Mouse (Mus musculus) midbrain, postnatal 0 days (tissue): Measurements from ENCODE around the gene Fbxl8. TPM values are rescaled to one million over a fixed set of nuclear protein-coding genes. Genes with fewer than 3 reads are reported as not detected.

Experiments used
- ATAC-seq: fragments of 200-750 bp; cut with Nextera tagmentation; 2 replicates; pipeline ENCODE4 v1.8.0; 2017; ENCODE audit warnings: moderate number of reproducible peaks, mild to moderate bottlenecking, moderate TSS enrichment, moderate library complexity; ENCODE audit not compliant: low FRiP score
- DNase-seq: peaks from one replicate; pipeline ENCODE4 v3.0.0-alpha.2; 2015; ENCODE audit warnings: low spot score
- H3K27ac ChIP-seq: fragments of 300-500 bp; sonication (generic); 2 replicates; pipeline ENCODE4 v1.5.1; 2014; ENCODE audit warnings: low read depth, mild to moderate bottlenecking, low read length, mixed read lengths
- H3K27me3 ChIP-seq: fragments of 300-500 bp; sonication (generic); 2 replicates; pipeline ENCODE4 v1.6.1; 2014; ENCODE audit warnings: low read length, control low read depth, mixed read lengths; ENCODE audit not compliant: insufficient read depth
- H3K36me3 ChIP-seq: fragments of 300-500 bp; sonication (generic); 2 replicates; pipeline ENCODE4 v1.6.1; 2014; ENCODE audit warnings: low read length, control low read depth, mixed read lengths; ENCODE audit not compliant: insufficient read depth
- H3K4me1 ChIP-seq: fragments of 300-500 bp; sonication (generic); 2 replicates; pipeline ENCODE4 v1.6.1; 2014; ENCODE audit warnings: mild to moderate bottlenecking, control low read depth, antibody characterized with exemption, low read length, mixed read lengths; ENCODE audit not compliant: insufficient read depth
- H3K4me2 ChIP-seq: fragments of 300-500 bp; sonication (generic); 2 replicates; pipeline ENCODE4 v1.6.1; 2014; ENCODE audit warnings: low read depth, mild to moderate bottlenecking, low read length, mixed read lengths; ENCODE audit not compliant: poor library complexity, severe bottlenecking
- H3K4me3 ChIP-seq: fragments of 300-500 bp; sonication (generic); 2 replicates; pipeline ENCODE4 v1.5.1; 2014; ENCODE audit warnings: low read depth, mild to moderate bottlenecking, low read length, moderate library complexity
- H3K9ac ChIP-seq: fragments of 300-500 bp; sonication (generic); replicated peaks from 2 replicates; pipeline ENCODE4 v1.6.1; 2014; ENCODE audit warnings: mild to moderate bottlenecking, low read length, moderate library complexity, mixed read lengths; ENCODE audit not compliant: poor library complexity, severe bottlenecking
- H3K9me3 ChIP-seq: fragments of 300-500 bp; sonication (generic); 2 replicates; pipeline ENCODE4 v1.6.1; 2016; ENCODE audit warnings: low read length, control low read depth
- CTCF ChIP-seq: IDR thresholded peaks from 2 replicates; pipeline ENCODE4 v1.5.1; 2016; ENCODE audit warnings: antibody characterized with exemption, mild to moderate bottlenecking
- WGBS: fragments of 180-500 bp; shearing (Covaris S2); extraction: QIAGEN DNeasy Blood & Tissue Kit; methylation state at CpG from one replicate; pipeline ENCODE4 v1.1.7; 2014; 5-methylcytosine and 5-hydroxymethylcytosine counted together
- polyA plus RNA-seq: library from polyadenylated mRNA; unstranded; fragments of >200 nt; fragmentation: Nextera tagmentation; extraction: Ambion mirVana; gene quantifications from 2 replicates; pipeline ENCODE4 v1.2.1, GENCODE M21; 2015
- total RNA-seq: library from RNA; depleted of rRNA; stranded (reverse); fragments of >200 nt; gene quantifications from 2 replicates; pipeline ENCODE4 v1.2.3, GENCODE M21; 2014

Gene Fbxl8
- total and polyA plus RNA-seq, 2 experiments from 2014 or later: 0.77 to 0.83 TPM

GRCm38 (mm10) chr8:105282239-105282638 lies 17.8 kb downstream of the Fbxl8 start:
- Histone ChIP-seq H3K27ac (no peak overlapping the region), H3K9me3 (no peaks in the 10 kb centered on the region), H3K4me2 (no peak overlapping the region), H3K4me3 (no peak overlapping the region), H3K36me3 (peaks cover 37% of the 10 kb centered on the region), H3K9ac (no peak overlapping the region), H3K27me3 (no peaks in the 10 kb centered on the region), H3K4me1 (peaks cover 11% of the 10 kb centered on the region)
- ATAC-seq (no peak), DNase-seq (no peak)
- TF ChIP-seq CTCF: no peak
- WGBS: 93% methylated on average over 4 of the region's 4 CpGs

- ATAC-seq: no peak
These were observed 18.6 kb downstream of the Fbxl8 start for GRCm38 (mm10) chr8:105283074-105283473.

GRCm38 (mm10) chr8:105285514-105285913 lies 21.1 kb downstream of the Fbxl8 start:
- ATAC-seq (no peak), DNase-seq (no peak)
- no peaks in the 10 kb centered on the region for H3K27me3 ChIP-seq
- no peak for TF ChIP-seq CTCF
- WGBS: 51% methylated on average over 12 of the region's 12 CpGs
- no peak overlapping the region for H3K9ac ChIP-seq
- H3K4me3 ChIP-seq: no peak overlapping the region
- no peaks in the 10 kb centered on the region for H3K9me3 ChIP-seq
- H3K27ac ChIP-seq: no peak overlapping the region
- H3K36me3 ChIP-seq: peaks cover 28% of the 10 kb centered on the region
- H3K4me1 ChIP-seq: peaks cover 13% of the 10 kb centered on the region
- H3K4me2 ChIP-seq: no peak overlapping the region

More at GRCm38 (mm10) chr8:105283074-105283473, 18.6 kb downstream of the Fbxl8 start:
- Histone ChIP-seq H3K27ac (no peak overlapping the region), H3K36me3 (peaks cover 37% of the 10 kb centered on the region), H3K4me2 (no peak overlapping the region), H3K4me1 (peaks cover 11% of the 10 kb centered on the region), H3K27me3 (no peaks in the 10 kb centered on the region), H3K4me3 (no peak overlapping the region), H3K9me3 (no peaks in the 10 kb centered on the region), H3K9ac (no peak overlapping the region)
- no peak for DNase-seq
- peak; percentile 67 for TF ChIP-seq CTCF
- 32% methylated on average over 23 of the region's 23 CpGs for WGBS

GRCm38 (mm10) chr8:105286907-105287306 lies 22.5 kb downstream of the Fbxl8 start:
- Histone ChIP-seq H3K27me3 (no peaks in the 10 kb centered on the region), H3K4me3 (no peak overlapping the region), H3K36me3 (peaks cover 20% of the 10 kb centered on the region), H3K9ac (no peak overlapping the region), H3K4me1 (peaks cover 13% of the 10 kb centered on the region), H3K4me2 (peak overlapping the region; percentile 50; the same call in 1 of the 2 replicates), H3K9me3 (no peaks in the 10 kb centered on the region), H3K27ac (no peak overlapping the region)
- ATAC-seq: no peak
- DNase-seq: no peak
- 0 out of 2 replicates have a peak, but pooled peaks have one; percentile 3 for TF ChIP-seq CTCF
- 87% methylated on average over 4 of the region's 4 CpGs for WGBS

GRCm38 (mm10) chr8:105288231-105288630 lies 23.8 kb downstream of the Fbxl8 start:
- 77% methylated on average over 5 of the region's 5 CpGs for WGBS
- DNase-seq: no peak
- Histone ChIP-seq H3K4me3 (peak overlapping the region; percentile 50), H3K27ac (peak overlapping the region; percentile 92), H3K4me2 (peak overlapping the region; percentile 50), H3K4me1 (peaks cover 13% of the 10 kb centered on the region), H3K9me3 (no peaks in the 10 kb centered on the region), H3K27me3 (no peaks in the 10 kb centered on the region), H3K36me3 (peaks cover 7% of the 10 kb centered on the region; the same call in 1 of the 2 replicates), H3K9ac (peak overlapping the region; percentile 75; the same call in 1 of the 2 replicates)
- peak; percentile 28 for TF ChIP-seq CTCF
- no peak for ATAC-seq

GRCm38 (mm10) chr8:105288958-105289732 lies 24.7 kb downstream of the Fbxl8 start:
- H3K27ac ChIP-seq: peak overlapping the region; percentile 92
- 0 out of 2 replicates have a peak, but pooled peaks cover 4% of the 10 kb centered on the region for H3K36me3 ChIP-seq
- ATAC-seq: peak; percentile 91
- peak overlapping the region; percentile 50 for H3K4me2 ChIP-seq
- peak; percentile 98 for DNase-seq
- peak overlapping the region; percentile 50 for H3K4me3 ChIP-seq
- H3K27me3 ChIP-seq: no peaks in the 10 kb centered on the region
- under 1% methylated on average over 53 of the region's 53 CpGs for WGBS
- TF ChIP-seq CTCF: peak; percentile 61
- H3K9me3 ChIP-seq: no peaks in the 10 kb centered on the region
- peaks cover 13% of the 10 kb centered on the region for H3K4me1 ChIP-seq
- peak overlapping the region; percentile 75 for H3K9ac ChIP-seq
